Mouse (Mus musculus) limb, embryonic 13.5 days (tissue): ENCODE measurements at regions not wholly inside any gene's neighbourhood (a gene's known extent, or its start where the extent isn't known, plus 50 kb on each side); places are given as distances from the start of the nearest gene placed in this dataset.

Experiments used
- ATAC-seq: fragments of 200-750 bp; cut with Nextera tagmentation; 2 replicates; pipeline ENCODE4 v1.8.0; 2017; ENCODE audit warnings: low read depth, moderate number of reproducible peaks, moderate TSS enrichment; ENCODE audit not compliant: low FRiP score
- H3K27ac ChIP-seq: fragments of 300-500 bp; sonication (generic); 2 replicates; pipeline ENCODE4 v1.5.1; 2015; ENCODE audit warnings: inconsistent platforms, mild to moderate bottlenecking, moderate library complexity
- H3K27me3 ChIP-seq: fragments of 300-500 bp; sonication (generic); 2 replicates; pipeline ENCODE4 v1.6.1; 2015; ENCODE audit warnings: mild to moderate bottlenecking, inconsistent platforms
- H3K36me3 ChIP-seq: fragments of 300-500 bp; sonication (generic); 2 replicates; pipeline ENCODE4 v1.6.1; 2015; ENCODE audit warnings: inconsistent platforms, mild to moderate bottlenecking, moderate library complexity
- H3K4me1 ChIP-seq: fragments of 300-500 bp; sonication (generic); 2 replicates; pipeline ENCODE4 v1.6.1; 2015; ENCODE audit warnings: inconsistent platforms
- H3K4me2 ChIP-seq: fragments of 300-500 bp; sonication (generic); replicated peaks from 2 replicates; pipeline ENCODE4 v1.6.1; 2015; ENCODE audit warnings: inconsistent platforms, mild to moderate bottlenecking, moderate library complexity
- H3K4me3 ChIP-seq: fragments of 300-500 bp; sonication (generic); 2 replicates; pipeline ENCODE4 v1.5.1; 2015; ENCODE audit warnings: moderate library complexity, mild to moderate bottlenecking, inconsistent platforms
- H3K9ac ChIP-seq: fragments of 300-500 bp; sonication (generic); 2 replicates; pipeline ENCODE4 v1.6.1; 2015; ENCODE audit warnings: mild to moderate bottlenecking, inconsistent platforms
- H3K9me3 ChIP-seq: fragments of 300-500 bp; sonication (generic); 2 replicates; pipeline ENCODE4 v1.6.1; 2016; ENCODE audit warnings: inconsistent platforms
- WGBS: fragments of 180-500 bp; shearing (Covaris S2); methylation state at CpG from one replicate; pipeline ENCODE4 v1.1.7; 2015; 5-methylcytosine and 5-hydroxymethylcytosine counted together

DNA sequence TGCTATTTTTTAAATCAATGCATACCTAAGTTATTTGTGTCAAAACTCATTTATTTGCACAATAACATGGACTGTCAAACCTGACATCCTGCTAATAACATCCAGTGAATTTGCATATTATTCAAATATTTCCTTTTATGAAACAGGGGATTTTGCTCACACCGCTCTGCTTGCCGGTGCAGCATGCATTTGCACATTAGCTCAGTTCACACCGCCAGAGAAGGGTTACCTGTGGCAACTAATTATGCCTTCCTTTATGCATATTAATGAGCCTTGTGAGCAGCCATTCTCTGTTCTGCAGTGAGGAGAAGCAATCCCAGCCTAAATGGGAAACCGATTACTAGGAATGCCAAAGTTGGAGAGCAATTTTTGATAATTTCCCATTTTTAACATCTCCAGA, 141.9 kb downstream of the Arrdc4 start:
- ATAC-seq, result no peak
- Histone ChIP-seq H3K4me3 (no peak overlapping the region), H3K27me3 (no peaks in the 10 kb centered on the region), H3K9me3 (no peaks in the 10 kb centered on the region), H3K4me2 (no peak overlapping the region), H3K9ac (no peak overlapping the region), H3K27ac (no peak overlapping the region), H3K36me3 (no peaks in the 10 kb centered on the region), H3K4me1 (no peaks in the 10 kb centered on the region)
- WGBS, result 81% methylated on average over 4 of the region's 4 CpGs

DNA sequence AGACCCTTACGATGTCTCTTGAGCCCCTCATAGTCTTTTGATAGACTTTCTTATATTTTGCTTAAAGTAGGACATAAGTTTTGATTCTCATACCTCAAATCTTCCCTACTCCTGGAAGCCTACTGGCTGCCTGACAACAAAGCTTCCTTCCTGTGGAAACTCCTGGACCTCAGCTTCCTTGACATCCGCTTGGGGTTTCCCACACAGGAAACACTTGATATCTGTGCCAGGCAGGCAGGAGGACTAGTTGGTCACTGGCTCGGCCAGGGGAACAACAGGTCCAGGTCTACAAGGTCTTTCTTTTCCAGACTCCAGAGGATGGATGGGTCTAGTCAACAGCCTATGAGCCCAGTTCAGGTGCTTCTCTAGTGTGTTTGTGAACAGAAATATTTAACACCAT, 142.8 kb downstream of the Arrdc4 start:
- Histone ChIP-seq H3K27ac (no peak overlapping the region), H3K36me3 (no peaks in the 10 kb centered on the region), H3K27me3 (no peaks in the 10 kb centered on the region), H3K4me3 (no peak overlapping the region), H3K4me1 (no peaks in the 10 kb centered on the region), H3K9ac (no peak overlapping the region), H3K9me3 (no peaks in the 10 kb centered on the region), H3K4me2 (no peak overlapping the region)
- 83% methylated on average over 3 of the region's 3 CpGs for WGBS
- ATAC-seq, result no peak

DNA sequence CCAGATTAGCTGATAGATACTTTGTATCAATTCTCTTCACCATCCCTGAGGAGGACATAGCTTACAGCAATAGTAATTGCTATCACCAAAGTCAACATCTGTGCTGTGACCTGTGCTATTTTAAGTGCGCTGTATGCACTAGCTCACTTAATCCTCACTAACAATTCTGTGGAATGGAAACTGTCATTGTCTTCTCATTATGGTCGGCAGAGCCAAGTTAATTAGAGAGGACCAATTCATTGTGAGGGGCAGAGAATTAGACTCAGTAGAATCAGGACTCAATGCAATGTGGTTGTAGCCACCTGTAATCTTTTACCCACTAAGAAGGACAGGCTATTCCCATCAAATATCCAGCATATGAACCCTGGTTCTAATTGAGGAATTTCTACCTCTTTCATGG, 145.3 kb downstream of the Arrdc4 start:
- Histone ChIP-seq H3K27ac (no peak overlapping the region), H3K27me3 (no peaks in the 10 kb centered on the region), H3K4me3 (no peak overlapping the region), H3K4me2 (no peak overlapping the region), H3K9me3 (no peaks in the 10 kb centered on the region), H3K36me3 (no peaks in the 10 kb centered on the region), H3K9ac (no peak overlapping the region), H3K4me1 (no peaks in the 10 kb centered on the region)
- 60% methylated on average over 2 of the region's 2 CpGs for WGBS
- ATAC-seq, result no peak

DNA sequence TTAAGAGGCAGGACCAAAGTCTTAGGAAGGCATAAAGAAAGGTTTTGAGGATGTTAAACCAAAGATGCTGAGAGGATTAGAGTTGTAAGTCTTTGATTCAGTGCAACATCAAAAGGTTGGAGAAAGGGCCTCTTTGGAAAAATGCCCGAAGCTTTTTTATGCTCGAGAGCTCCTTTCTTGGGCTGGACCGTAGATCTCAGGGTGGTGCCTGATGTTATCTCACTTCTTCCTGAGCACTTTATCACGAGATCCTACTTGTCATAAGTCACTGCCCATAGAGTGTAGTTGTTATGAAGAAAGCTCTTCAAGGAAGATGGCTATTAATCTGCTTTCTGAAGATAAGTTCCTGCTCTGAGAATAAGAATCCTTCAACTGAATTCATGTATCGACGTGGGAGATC, 147.0 kb downstream of the Arrdc4 start:
- ATAC-seq, result no peak
- Histone ChIP-seq H3K27ac (no peak overlapping the region), H3K4me1 (no peaks in the 10 kb centered on the region), H3K4me2 (no peak overlapping the region), H3K4me3 (no peak overlapping the region), H3K36me3 (no peaks in the 10 kb centered on the region), H3K9ac (no peak overlapping the region), H3K27me3 (no peaks in the 10 kb centered on the region), H3K9me3 (no peaks in the 10 kb centered on the region)
- WGBS, result 79% methylated on average over 6 of the region's 6 CpGs

DNA sequence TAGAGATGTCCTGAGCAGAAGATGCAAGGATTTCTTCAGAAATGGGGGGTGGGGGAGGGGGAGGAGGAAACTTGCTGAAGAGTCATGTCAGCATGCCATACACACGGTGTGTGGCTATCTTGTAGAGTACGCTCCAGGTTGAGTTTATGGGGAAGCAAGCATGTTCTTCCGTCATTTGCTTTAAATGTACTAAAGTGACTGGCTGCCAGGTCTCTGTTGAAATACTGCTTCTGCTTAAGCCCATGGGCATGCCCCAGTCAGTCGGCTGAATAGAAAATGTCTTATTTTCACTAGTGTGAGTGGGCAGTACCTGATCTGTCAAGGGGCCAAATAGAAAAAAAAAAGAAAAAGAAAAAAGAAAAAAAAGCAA, 155.0 kb downstream of the Arrdc4 start:
- no peak overlapping the region for H3K4me3 ChIP-seq
- WGBS, result 65% methylated on average over 4 of the region's 4 CpGs
- no peak overlapping the region for H3K27ac ChIP-seq
- H3K9me3 ChIP-seq, result no peaks in the 10 kb centered on the region
- H3K36me3 ChIP-seq, result no peaks in the 10 kb centered on the region
- no peak for ATAC-seq
- H3K4me1 ChIP-seq, result no peaks in the 10 kb centered on the region
- H3K27me3 ChIP-seq, result peaks cover 3% of the 10 kb centered on the region; the same call in 1 of the 2 replicates
- no peak overlapping the region for H3K9ac ChIP-seq
- 0 out of 2 replicates have a peak overlapping the region, but pooled peaks have one; percentile 11 for H3K4me2 ChIP-seq

DNA sequence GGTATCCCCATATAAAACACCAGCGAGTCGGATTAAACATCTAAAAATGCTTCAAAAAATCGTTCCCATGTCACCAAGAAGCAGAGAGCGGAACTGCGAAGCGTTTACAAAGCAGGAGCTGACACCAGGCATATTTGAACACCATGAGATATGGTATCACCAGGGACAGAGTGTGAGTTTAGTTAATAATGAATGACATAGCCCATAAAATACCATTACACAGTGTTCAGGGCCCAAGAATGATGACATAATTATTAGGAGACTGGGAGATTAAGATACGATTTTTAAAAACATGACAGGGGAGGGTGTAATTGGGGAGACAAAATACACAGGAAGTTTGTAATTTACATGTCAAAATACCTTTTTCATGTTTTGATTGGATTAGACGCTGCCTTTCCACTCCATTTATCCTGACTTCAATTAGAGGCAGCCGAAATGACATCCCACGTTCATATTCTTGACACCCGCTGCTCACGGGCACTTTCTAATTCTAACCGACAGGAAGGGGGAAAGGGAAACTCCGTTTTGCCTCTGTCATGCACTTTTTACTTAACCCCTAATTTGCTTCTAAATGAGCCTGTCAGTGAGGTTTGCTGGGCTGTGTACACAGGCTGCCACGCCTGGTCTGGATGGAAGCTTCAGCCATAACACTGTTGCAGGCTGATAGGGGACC, 155.6 kb downstream of the Arrdc4 start:
- no peak overlapping the region for H3K9ac ChIP-seq
- no peaks in the 10 kb centered on the region for H3K4me1 ChIP-seq
- no peaks in the 10 kb centered on the region for H3K9me3 ChIP-seq
- no peak for ATAC-seq
- H3K27ac ChIP-seq, result no peak overlapping the region
- WGBS, result 41% methylated on average over 15 of the region's 15 CpGs
- H3K4me3 ChIP-seq, result no peak overlapping the region
- no peaks in the 10 kb centered on the region for H3K36me3 ChIP-seq
- H3K27me3 ChIP-seq, result peaks cover 3% of the 10 kb centered on the region; the same call in 1 of the 2 replicates
- H3K4me2 ChIP-seq, result 0 out of 2 replicates have a peak overlapping the region, but pooled peaks have one; percentile 11

DNA sequence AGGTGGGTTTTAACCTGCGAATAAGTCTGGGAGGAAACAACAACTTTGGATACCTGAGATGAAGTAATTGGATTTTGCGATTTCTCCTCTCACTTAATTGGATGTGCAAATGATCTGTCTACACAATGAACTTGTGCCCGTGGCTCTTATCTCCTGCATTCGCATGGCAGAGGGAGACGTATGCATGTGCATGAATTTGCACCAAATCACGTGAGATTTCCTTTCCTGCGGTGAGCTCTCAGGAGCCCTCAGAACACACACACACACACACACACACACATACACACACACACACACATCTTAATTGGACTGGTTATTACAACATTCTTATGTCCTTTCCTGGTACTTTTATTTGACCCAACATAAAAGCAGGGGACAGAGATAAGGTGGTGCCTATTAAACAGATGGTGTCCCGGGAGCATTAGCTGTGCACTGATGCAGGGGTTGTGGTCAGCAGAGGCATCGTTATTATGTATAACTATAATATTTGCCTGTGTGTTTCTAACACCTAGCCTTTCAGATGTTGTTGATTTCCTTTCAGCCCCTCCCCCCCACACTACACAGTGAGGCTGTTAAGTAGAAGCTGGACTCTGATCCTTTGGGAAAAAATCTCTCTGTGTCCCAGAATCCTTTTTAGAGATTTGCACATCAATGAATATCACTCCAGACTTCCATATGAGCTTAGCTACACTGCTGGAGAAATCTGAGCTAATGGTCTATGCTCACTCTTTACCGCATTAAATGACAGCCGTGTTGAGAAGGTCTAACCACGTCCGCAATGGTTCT, 166.3 kb downstream of the Arrdc4 start:
- H3K4me2 ChIP-seq, result no peak overlapping the region
- ATAC-seq, result no peak
- H3K9ac ChIP-seq, result no peak overlapping the region
- no peaks in the 10 kb centered on the region for H3K9me3 ChIP-seq
- WGBS, result 67% methylated on average over 13 of the region's 13 CpGs
- H3K27me3 ChIP-seq, result peaks cover 20% of the 10 kb centered on the region
- no peaks in the 10 kb centered on the region for H3K4me1 ChIP-seq
- no peaks in the 10 kb centered on the region for H3K36me3 ChIP-seq
- no peak overlapping the region for H3K27ac ChIP-seq
- no peak overlapping the region for H3K4me3 ChIP-seq

DNA sequence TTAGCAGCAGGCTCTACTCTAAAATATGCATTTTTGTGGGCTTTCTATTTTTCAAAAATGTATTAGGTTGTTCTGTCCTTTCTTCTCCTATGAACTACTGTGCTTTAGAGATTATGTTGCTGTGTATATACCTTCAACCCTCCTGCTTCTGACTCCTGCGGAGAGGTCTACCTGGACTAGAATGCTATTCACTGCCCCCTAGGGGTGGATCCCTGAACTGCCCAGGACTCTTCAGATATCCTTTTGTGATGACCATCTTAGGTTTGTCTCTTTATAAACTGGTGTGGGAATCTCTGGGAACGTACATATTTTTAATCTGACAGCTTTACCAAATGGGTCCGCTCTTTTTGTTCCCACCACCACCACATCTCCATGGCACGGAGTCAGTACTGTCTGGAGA, 168.4 kb downstream of the Arrdc4 start:
- H3K9ac ChIP-seq, result no peak overlapping the region
- WGBS, result 44% methylated on average over 4 of the region's 4 CpGs
- no peaks in the 10 kb centered on the region for H3K4me1 ChIP-seq
- H3K4me3 ChIP-seq, result no peak overlapping the region
- no peak for ATAC-seq
- no peak overlapping the region for H3K27ac ChIP-seq
- no peaks in the 10 kb centered on the region for H3K36me3 ChIP-seq
- no peaks in the 10 kb centered on the region for H3K9me3 ChIP-seq
- H3K4me2 ChIP-seq, result no peak overlapping the region
- H3K27me3 ChIP-seq, result peaks cover 24% of the 10 kb centered on the region

DNA sequence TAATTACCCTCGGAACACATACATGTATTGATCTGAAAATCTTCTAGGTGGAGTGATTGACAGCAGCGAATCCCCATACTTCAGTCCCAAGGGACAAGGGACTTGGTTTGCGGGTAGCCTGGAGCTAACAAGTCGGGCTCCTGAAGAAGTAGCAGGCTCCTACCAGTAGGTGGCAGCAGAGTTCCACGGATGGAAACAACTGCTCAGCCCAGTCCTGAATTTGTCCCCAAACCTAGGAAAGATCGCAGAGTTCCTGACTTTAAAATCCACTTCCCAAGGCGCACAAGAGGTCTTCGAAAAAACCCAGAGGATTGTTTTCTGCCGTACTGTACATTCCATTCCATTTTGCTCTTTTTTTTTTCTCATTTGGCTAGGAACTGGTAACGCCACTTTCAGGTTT, 169.4 kb downstream of the Arrdc4 start:
- WGBS, result 6% methylated on average over 10 of the region's 10 CpGs
- Histone ChIP-seq H3K4me3 (peak overlapping the region; percentile 34), H3K36me3 (no peaks in the 10 kb centered on the region), H3K9ac (no peak overlapping the region), H3K9me3 (no peaks in the 10 kb centered on the region), H3K4me2 (peak overlapping the region; percentile 56), H3K27ac (no peak overlapping the region), H3K4me1 (no peaks in the 10 kb centered on the region), H3K27me3 (peaks cover 24% of the 10 kb centered on the region)
- ATAC-seq, result peak; percentile 71; the same call in 1 of the 2 replicates

DNA sequence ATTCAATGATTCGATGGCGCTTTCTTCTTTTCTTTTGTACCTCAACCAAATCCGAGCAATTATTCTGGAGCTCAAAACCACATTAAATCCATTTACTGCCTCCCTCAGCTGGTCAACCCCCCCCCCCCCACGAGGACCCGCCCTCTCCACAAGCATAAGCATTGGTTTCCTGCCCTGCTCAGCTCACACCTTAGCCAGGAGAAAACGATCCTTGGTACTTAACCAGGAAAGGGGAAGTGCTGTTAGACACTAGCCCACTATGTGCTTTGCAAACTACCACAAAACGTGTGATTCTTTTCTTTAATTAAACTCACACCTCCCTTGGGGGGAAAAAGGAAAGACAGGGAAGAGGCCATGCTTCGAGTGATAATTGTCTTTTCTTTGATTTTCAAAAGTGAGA, 169.8 kb downstream of the Arrdc4 start:
- no peak overlapping the region for H3K9ac ChIP-seq
- WGBS, result 39% methylated on average over 8 of the region's 8 CpGs
- H3K4me2 ChIP-seq, result peak overlapping the region; percentile 56
- no peak overlapping the region for H3K27ac ChIP-seq
- no peaks in the 10 kb centered on the region for H3K36me3 ChIP-seq
- no peaks in the 10 kb centered on the region for H3K9me3 ChIP-seq
- H3K4me3 ChIP-seq, result no peak overlapping the region
- ATAC-seq, result no peak
- H3K4me1 ChIP-seq, result no peaks in the 10 kb centered on the region
- H3K27me3 ChIP-seq, result peaks cover 24% of the 10 kb centered on the region

DNA sequence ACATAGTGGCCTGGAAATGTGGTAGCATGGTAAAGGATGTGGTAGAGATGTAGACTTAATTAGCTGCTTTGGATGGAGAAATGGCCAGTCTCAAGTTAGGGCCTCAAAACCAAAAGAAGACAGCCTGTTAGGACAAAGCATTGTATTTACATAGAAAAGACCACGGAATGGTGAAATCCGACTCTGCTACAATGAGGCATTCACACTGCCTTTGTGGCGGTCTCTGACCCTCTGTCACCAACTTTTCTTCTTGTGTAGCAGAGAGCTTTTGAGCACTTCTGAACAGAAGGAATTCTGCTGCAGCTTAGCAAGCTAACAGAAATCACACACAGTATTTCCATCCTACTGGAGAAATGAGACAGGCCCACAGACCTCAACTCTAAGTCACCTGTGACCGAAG, 177.7 kb downstream of the Arrdc4 start:
- Histone ChIP-seq H3K27ac (no peak overlapping the region), H3K9ac (no peak overlapping the region), H3K4me3 (no peak overlapping the region), H3K36me3 (no peaks in the 10 kb centered on the region), H3K9me3 (no peaks in the 10 kb centered on the region), H3K4me1 (0 out of 2 replicates have a peak, but pooled peaks cover 5% of the 10 kb centered on the region), H3K27me3 (no peaks in the 10 kb centered on the region; the same call in 1 of the 2 replicates), H3K4me2 (no peak overlapping the region)
- WGBS, result 55% methylated on average over 4 of the region's 4 CpGs
- ATAC-seq, result no peak

DNA sequence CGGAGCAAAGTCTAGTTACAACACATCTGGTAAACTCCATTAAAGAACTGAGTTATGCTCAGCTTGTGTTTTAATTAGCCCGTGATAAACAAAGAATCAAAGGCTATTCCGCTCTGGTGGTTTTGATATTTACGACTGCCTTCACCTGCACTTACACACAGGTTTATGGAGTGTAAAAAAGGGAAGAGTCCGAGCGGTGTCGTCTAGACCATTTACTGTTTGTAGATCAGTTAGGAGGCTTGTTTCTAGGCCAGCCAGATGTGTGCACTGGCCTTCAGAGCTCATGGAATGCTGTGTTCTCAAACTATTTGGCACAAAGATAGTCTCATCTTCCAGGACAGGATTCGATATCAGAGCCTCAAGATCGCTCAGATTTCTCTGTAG, 180.9 kb downstream of the Arrdc4 start:
- no peak overlapping the region for H3K9ac ChIP-seq
- H3K4me2 ChIP-seq, result no peak overlapping the region
- no peaks in the 10 kb centered on the region for H3K36me3 ChIP-seq
- 0 out of 2 replicates have a peak, but pooled peaks cover 5% of the 10 kb centered on the region for H3K4me1 ChIP-seq
- peaks cover 2% of the 10 kb centered on the region; the same call in 1 of the 2 replicates for H3K27me3 ChIP-seq
- no peak for ATAC-seq
- WGBS, result 39% methylated on average over 9 of the region's 9 CpGs
- H3K9me3 ChIP-seq, result no peaks in the 10 kb centered on the region
- no peak overlapping the region for H3K27ac ChIP-seq
- no peak overlapping the region for H3K4me3 ChIP-seq
